Mouse (Mus musculus) neural tube, embryonic 14.5 days (tissue): ENCODE data around the gene Rab20. TPM values are rescaled to one million over a fixed set of nuclear protein-coding genes. Genes with fewer than 3 reads are reported as not detected.
"Not testable (repeated sequence)": the region's sequence is repeated elsewhere in the genome, so short reads cannot be mapped to it uniquely, and the experiment has no call there.

Experiments
- ATAC-seq: fragments of 200-750 bp; cut with Nextera tagmentation; 2 replicates; pipeline ENCODE4 v1.8.0; 2017; ENCODE audit warnings: low read depth, mild to moderate bottlenecking, moderate TSS enrichment, moderate library complexity
- H3K27ac ChIP-seq: fragments of 300-500 bp; sonication (generic); 2 replicates; pipeline ENCODE4 v1.5.1; 2014; ENCODE audit warnings: low read depth, mild to moderate bottlenecking, control low read depth, low read length, moderate library complexity, mixed read lengths
- H3K27me3 ChIP-seq: fragments of 300-500 bp; sonication (generic); 2 replicates; pipeline ENCODE4 v1.6.1; 2014; ENCODE audit warnings: low read length; ENCODE audit not compliant: control insufficient read depth, insufficient read depth
- H3K36me3 ChIP-seq: fragments of 300-500 bp; sonication (generic); 2 replicates; pipeline ENCODE4 v1.6.1; 2014; ENCODE audit warnings: low read length, mixed read lengths; ENCODE audit not compliant: control insufficient read depth, insufficient read depth
- H3K4me1 ChIP-seq: fragments of 300-500 bp; sonication (generic); 2 replicates; pipeline ENCODE4 v1.6.1; 2014; ENCODE audit warnings: low read length; ENCODE audit not compliant: control insufficient read depth, insufficient read depth
- H3K4me2 ChIP-seq: fragments of 300-500 bp; sonication (generic); 2 replicates; pipeline ENCODE4 v1.6.1; 2014; ENCODE audit warnings: mild to moderate bottlenecking, low read depth, low read length, control low read depth
- H3K4me3 ChIP-seq: fragments of 300-500 bp; sonication (generic); 2 replicates; pipeline ENCODE4 v1.5.1; 2014; ENCODE audit warnings: low read depth, low read length, control low read depth, mixed read lengths
- H3K9ac ChIP-seq: fragments of 300-500 bp; sonication (generic); replicated peaks from 2 replicates; pipeline ENCODE4 v1.6.1; 2014; ENCODE audit warnings: low read depth, mild to moderate bottlenecking, control low read depth, low read length, mixed read lengths
- H3K9me3 ChIP-seq: fragments of 300-500 bp; sonication (generic); 2 replicates; pipeline ENCODE4 v1.6.1; 2016; ENCODE audit warnings: low read length; ENCODE audit not compliant: control insufficient read depth
- WGBS: fragments of 180-500 bp; shearing (Covaris S2); extraction: QIAGEN DNeasy Blood & Tissue Kit; methylation state at CpG from one replicate; pipeline ENCODE4 v1.1.7; 2014; 5-methylcytosine and 5-hydroxymethylcytosine counted together
- polyA plus RNA-seq: library from polyadenylated mRNA; unstranded; fragments of >200 nt; fragmentation: Nextera tagmentation; extraction: Ambion mirVana; gene quantifications from 2 replicates; pipeline ENCODE4 v1.2.1, GENCODE M21; 2014

The Rab20 gene
- polyA plus RNA-seq, 1 experiment from 2014 or later: not detected

DNA sequence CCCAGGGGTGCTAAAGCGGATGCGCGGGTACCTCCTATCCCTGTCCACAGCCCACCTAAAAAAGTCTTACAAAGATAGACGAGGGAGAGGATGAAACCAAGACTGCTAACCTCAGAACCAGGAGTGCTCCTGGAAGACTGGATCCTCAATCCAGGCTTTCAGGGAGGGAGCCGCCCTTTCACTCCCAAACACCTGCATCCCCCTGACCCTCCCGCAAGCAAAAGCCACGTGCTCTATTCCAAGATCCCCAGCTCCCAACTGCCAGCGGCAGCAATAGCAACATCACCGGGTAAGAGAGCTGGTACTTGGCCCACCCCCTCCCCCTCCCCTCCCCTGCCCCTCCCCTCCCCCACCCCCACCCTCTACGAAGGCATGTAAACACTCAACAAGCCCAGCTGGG is 3.1 kb downstream of the Rab20 start:
- H3K4me3 ChIP-seq: no peak overlapping the region
- 4% methylated on average over 9 of the region's 10 CpGs for WGBS
- H3K36me3 ChIP-seq: no peaks in the 10 kb centered on the region
- H3K9me3 ChIP-seq: no peaks in the 10 kb centered on the region
- H3K9ac ChIP-seq: no peak overlapping the region
- no peak overlapping the region for H3K4me2 ChIP-seq
- H3K27me3 ChIP-seq: peaks cover 49% of the 10 kb centered on the region
- no peak for ATAC-seq
- no peak overlapping the region for H3K27ac ChIP-seq
- H3K4me1 ChIP-seq: peaks cover 9% of the 10 kb centered on the region

DNA sequence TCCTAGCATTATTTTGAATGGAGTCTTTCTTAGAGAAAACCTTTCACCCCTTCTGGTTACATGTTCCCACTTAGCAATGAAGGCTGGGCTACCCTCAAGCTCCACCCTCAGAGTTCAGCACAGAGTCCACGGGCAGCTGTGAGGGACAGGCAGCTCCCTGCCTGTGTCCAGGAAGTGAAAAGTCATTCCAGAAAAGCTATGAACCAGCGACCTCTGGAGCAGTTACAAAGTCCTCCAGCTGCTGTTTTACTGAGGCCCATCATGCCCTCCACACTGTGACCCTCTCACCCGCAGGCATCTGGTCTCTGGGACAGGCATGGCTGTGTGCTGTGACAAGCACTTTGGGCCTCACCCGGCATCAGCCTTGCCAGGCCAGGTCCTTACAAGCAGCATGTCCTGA is 5.4 kb downstream of the Rab20 start:
- 32% methylated on average over 4 of the region's 4 CpGs for WGBS
- H3K9ac ChIP-seq: no peak overlapping the region
- peaks cover 5% of the 10 kb centered on the region for H3K4me1 ChIP-seq
- H3K27ac ChIP-seq: no peak overlapping the region
- ATAC-seq: no peak
- no peak overlapping the region for H3K4me3 ChIP-seq
- no peak overlapping the region for H3K4me2 ChIP-seq
- no peaks in the 10 kb centered on the region for H3K9me3 ChIP-seq
- H3K27me3 ChIP-seq: peaks cover 34% of the 10 kb centered on the region
- H3K36me3 ChIP-seq: no peaks in the 10 kb centered on the region

DNA sequence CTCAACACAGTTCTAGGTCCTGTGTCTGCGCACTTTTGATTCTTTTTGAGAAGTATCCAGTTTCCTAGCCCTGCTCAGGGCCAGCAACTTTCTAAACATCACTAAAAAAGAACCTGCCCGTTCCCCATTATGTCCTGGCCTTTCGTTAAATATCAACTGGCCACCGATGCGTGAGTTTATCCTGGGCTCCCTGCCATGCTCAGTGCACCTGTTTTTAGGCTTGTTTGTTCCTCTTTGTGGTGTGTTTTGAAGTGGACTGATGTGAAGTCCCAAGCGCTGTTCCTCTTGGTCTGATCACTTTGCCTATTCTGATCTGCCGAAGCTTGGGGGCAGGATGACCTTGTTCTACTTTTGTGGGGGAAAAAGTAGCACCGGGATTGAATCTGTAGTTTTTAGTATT is 7.2 kb downstream of the Rab20 start:
- Histone ChIP-seq H3K9ac (no peak overlapping the region), H3K36me3 (no peaks in the 10 kb centered on the region), H3K4me3 (no peak overlapping the region), H3K4me2 (no peak overlapping the region), H3K9me3 (no peaks in the 10 kb centered on the region), H3K27ac (no peak overlapping the region), H3K27me3 (peaks cover 20% of the 10 kb centered on the region), H3K4me1 (no peaks in the 10 kb centered on the region)
- WGBS: 51% methylated on average over 8 of the region's 8 CpGs
- ATAC-seq: no peak

DNA sequence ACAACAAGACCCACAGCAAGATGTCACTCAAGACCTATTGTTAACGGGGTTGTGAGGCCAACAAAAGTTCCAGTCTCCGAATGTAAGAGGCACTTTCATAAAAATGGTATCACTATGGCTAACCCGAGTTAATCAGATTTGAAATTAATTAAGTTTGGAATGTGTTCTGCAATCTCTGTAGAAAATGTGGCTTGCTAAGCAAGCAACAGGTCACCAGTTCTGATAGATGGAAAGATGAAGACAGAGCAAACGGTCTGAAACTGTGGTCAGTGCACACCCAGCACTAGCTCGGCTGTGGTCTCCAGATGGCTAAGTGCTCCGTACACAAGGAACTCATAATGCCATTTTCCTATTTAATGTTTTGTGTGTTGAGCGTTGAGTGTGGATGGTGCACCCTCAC is 7.8 kb downstream of the Rab20 start:
- 80% methylated on average over 7 of the region's 7 CpGs for WGBS
- Histone ChIP-seq H3K36me3 (no peaks in the 10 kb centered on the region), H3K9ac (no peak overlapping the region), H3K4me2 (no peak overlapping the region), H3K27ac (no peak overlapping the region), H3K4me3 (no peak overlapping the region), H3K4me1 (no peaks in the 10 kb centered on the region), H3K27me3 (peaks cover 14% of the 10 kb centered on the region), H3K9me3 (no peaks in the 10 kb centered on the region)
- ATAC-seq: no peak

DNA sequence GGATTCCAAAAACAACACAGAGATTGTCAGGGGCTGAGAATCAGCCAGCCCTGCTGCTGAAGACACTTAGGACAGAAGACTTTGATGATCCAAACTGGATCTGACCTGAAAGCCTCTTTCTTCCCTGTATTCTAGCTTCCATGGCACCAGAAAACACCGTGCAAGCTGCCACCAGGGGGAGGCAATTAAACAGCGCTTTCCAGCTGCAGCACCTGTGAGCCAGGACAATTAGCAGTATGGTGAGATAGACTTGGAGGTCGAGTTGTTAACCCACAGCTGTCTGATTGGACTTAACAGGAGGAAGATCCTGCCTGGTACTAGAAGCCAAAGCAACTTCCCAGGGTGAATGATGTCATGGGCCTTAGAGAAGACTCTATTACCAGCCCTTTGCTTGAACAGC is 9.4 kb downstream of the Rab20 start:
- no peak overlapping the region for H3K4me3 ChIP-seq
- no peaks in the 10 kb centered on the region for H3K36me3 ChIP-seq
- H3K9me3 ChIP-seq: no peaks in the 10 kb centered on the region
- H3K9ac ChIP-seq: no peak overlapping the region
- H3K4me2 ChIP-seq: no peak overlapping the region
- H3K27ac ChIP-seq: no peak overlapping the region
- H3K4me1 ChIP-seq: no peaks in the 10 kb centered on the region
- no peaks in the 10 kb centered on the region for H3K27me3 ChIP-seq
- ATAC-seq: no peak
- WGBS: 0% methylated on average over 3 of the region's 3 CpGs

DNA sequence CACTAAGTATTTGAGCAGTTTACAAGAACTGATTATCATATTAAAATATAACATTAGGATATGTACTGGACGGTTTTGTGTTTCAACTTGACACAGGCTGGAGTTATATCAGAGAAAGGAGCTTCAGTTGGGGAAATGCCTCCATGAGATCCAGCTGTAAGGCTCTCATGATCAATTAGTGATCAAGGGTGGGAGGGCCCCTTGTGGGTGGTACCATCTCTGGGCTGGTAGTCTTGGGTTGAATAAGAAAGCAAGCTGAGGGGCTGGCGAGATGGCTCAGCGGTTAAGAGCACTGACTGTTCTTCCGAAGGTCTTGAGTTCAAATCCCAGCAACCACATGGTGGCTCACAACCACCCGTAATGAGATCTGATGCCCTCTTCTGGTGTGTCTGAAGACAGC is 12.0 kb downstream of the Rab20 start:
- not testable (repeated sequence) for H3K9me3 ChIP-seq, H3K4me1 ChIP-seq, ATAC-seq, H3K36me3 ChIP-seq, H3K4me3 ChIP-seq, H3K9ac ChIP-seq, H3K4me2 ChIP-seq, H3K27me3 ChIP-seq, H3K27ac ChIP-seq
- 83% methylated on average over 4 of the region's 5 CpGs for WGBS

DNA sequence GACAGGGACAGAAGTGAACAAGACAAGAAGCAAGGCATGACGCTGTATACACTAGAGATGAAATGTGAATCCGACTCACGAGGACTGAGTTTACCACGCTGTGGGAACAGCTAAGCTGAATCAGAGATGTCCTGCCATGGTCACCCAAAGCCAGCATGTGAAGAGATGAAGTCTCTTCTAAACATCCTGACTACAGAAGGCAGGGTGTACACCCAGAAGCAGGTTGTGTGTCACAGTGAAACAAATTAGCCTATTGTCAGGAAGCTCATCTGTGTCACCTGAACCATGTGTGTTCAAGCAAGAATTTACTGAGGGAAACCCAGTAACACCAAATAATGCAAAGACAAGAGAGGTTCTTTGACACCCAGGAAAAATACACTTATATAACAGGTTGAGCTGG is 12.9 kb downstream of the Rab20 start:
- H3K4me1 ChIP-seq: no peaks in the 10 kb centered on the region
- no peak overlapping the region for H3K4me2 ChIP-seq
- no peaks in the 10 kb centered on the region for H3K9me3 ChIP-seq
- no peak for ATAC-seq
- no peak overlapping the region for H3K27ac ChIP-seq
- H3K36me3 ChIP-seq: no peaks in the 10 kb centered on the region
- H3K4me3 ChIP-seq: no peak overlapping the region
- H3K27me3 ChIP-seq: no peaks in the 10 kb centered on the region
- no peak overlapping the region for H3K9ac ChIP-seq
- WGBS: 94% methylated on average over 4 of the region's 4 CpGs

DNA sequence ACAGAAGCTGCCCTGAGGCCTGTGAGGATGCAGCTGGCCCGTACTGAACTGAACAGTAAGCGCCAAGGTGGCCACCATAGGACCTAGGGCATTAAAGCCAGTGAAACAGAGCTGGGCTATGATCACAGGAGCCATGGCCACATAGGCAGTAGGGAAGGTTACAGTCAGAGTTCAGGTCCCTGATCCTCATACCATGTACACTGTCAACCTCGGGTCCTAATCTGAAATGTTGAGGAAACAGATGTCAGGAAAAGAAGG is 13.9 kb downstream of the Rab20 start:
- no peak overlapping the region for H3K4me2 ChIP-seq
- no peak for ATAC-seq
- no peaks in the 10 kb centered on the region for H3K36me3 ChIP-seq
- no peaks in the 10 kb centered on the region for H3K27me3 ChIP-seq
- H3K9ac ChIP-seq: no peak overlapping the region
- H3K4me3 ChIP-seq: no peak overlapping the region
- WGBS: 89% methylated on average over 3 of the region's 3 CpGs
- H3K4me1 ChIP-seq: no peaks in the 10 kb centered on the region
- H3K27ac ChIP-seq: no peak overlapping the region
- no peaks in the 10 kb centered on the region for H3K9me3 ChIP-seq

DNA sequence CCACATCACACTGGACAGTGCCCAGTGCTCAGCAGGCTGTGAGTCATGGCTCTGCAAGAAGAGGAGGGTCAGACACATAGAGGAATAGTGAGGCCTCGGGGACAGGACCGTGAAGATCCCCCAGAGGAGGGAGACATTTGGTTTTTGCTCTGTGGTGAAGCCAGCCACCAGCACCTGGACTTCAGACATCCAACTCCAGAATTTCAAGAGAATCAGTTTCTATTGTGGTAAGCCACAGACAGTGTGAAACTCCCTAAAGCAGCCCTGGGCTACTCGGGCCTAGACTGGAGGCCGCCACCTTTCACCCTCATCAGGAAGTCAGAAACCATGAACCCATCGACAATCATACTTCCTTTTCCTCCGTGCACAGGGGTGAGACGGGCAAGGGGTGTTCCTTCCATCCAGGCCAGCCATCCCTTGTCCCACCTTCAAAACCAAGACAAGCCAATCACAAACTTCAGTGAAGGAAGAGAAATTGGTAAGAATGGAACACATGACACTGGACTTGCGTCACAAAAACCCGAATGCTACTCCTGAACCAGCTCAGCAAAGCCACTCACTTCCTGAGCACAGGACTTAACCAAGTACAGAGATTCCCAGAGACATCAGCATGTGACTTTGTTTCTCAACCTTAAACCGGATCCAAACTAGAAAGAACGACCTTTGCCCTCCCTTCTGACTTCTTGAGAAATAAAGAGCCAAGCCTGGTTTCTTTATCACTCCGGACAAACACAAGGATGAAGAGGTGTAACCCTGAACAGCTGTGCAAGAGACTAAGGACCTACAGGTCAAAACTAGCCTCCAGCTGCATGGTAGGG is 14.4 kb downstream of the Rab20 start:
- H3K4me3 ChIP-seq: no peak overlapping the region
- ATAC-seq: no peak
- H3K27ac ChIP-seq: no peak overlapping the region
- no peaks in the 10 kb centered on the region for H3K4me1 ChIP-seq
- H3K9me3 ChIP-seq: no peaks in the 10 kb centered on the region
- no peak overlapping the region for H3K9ac ChIP-seq
- H3K36me3 ChIP-seq: no peaks in the 10 kb centered on the region
- H3K4me2 ChIP-seq: no peak overlapping the region
- WGBS: 84% methylated on average over 12 of the region's 12 CpGs
- no peaks in the 10 kb centered on the region for H3K27me3 ChIP-seq
